Mouse (Mus musculus) embryonic facial prominence, embryonic 15.5 days (tissue): ENCODE data around the gene Pex13. TPM values are rescaled to one million over a fixed set of nuclear protein-coding genes. Genes with fewer than 3 reads are reported as not detected.

ENCODE experiments used
- ATAC-seq: fragments of 200-750 bp; cut with Nextera tagmentation; 2 replicates; pipeline ENCODE4 v1.8.0; 2017; ENCODE audit warnings: low read depth, moderate TSS enrichment; ENCODE audit not compliant: insufficient number of reproducible peaks, low FRiP score, low TSS enrichment
- H3K27ac ChIP-seq: fragments of 300-500 bp; sonication (generic); replicated peaks from 2 replicates; pipeline ENCODE4 v1.5.1; 2015; ENCODE audit warnings: mild to moderate bottlenecking, inconsistent platforms
- H3K27me3 ChIP-seq: fragments of 300-500 bp; sonication (generic); 2 replicates; pipeline ENCODE4 v1.6.1; 2015; ENCODE audit warnings: inconsistent platforms
- H3K36me3 ChIP-seq: fragments of 300-500 bp; sonication (generic); 2 replicates; pipeline ENCODE4 v1.6.1; 2015; ENCODE audit warnings: mild to moderate bottlenecking, inconsistent platforms
- H3K4me1 ChIP-seq: fragments of 300-500 bp; sonication (generic); 2 replicates; pipeline ENCODE4 v1.6.1; 2015; ENCODE audit warnings: inconsistent platforms
- H3K4me2 ChIP-seq: fragments of 300-500 bp; sonication (generic); replicated peaks from 2 replicates; pipeline ENCODE4 v1.6.1; 2015; ENCODE audit warnings: mild to moderate bottlenecking, inconsistent platforms
- H3K4me3 ChIP-seq: fragments of 300-500 bp; sonication (generic); replicated peaks from 2 replicates; pipeline ENCODE4 v1.5.1; 2015; ENCODE audit warnings: mild to moderate bottlenecking, inconsistent platforms
- H3K9ac ChIP-seq: fragments of 300-500 bp; sonication (generic); 2 replicates; pipeline ENCODE4 v1.6.1; 2015; ENCODE audit warnings: inconsistent platforms
- H3K9me3 ChIP-seq: fragments of 300-500 bp; sonication (generic); replicated peaks from 2 replicates; pipeline ENCODE4 v1.6.1; 2016; ENCODE audit warnings: inconsistent platforms
- WGBS: fragments of 180-500 bp; shearing (Covaris S2); methylation state at CpG from one replicate; pipeline ENCODE4 v1.1.7; 2015; 5-methylcytosine and 5-hydroxymethylcytosine counted together
- polyA plus RNA-seq: library from polyadenylated mRNA; unstranded; fragments of >200 nt; fragmentation: Nextera tagmentation; extraction: Ambion mirVana; gene quantifications from 2 replicates; pipeline ENCODE4 v1.2.1, GENCODE M21; 2015

The Pex13 gene
- polyA plus RNA-seq, 1 experiment from 2014 or later = 40.1 TPM

DNA sequence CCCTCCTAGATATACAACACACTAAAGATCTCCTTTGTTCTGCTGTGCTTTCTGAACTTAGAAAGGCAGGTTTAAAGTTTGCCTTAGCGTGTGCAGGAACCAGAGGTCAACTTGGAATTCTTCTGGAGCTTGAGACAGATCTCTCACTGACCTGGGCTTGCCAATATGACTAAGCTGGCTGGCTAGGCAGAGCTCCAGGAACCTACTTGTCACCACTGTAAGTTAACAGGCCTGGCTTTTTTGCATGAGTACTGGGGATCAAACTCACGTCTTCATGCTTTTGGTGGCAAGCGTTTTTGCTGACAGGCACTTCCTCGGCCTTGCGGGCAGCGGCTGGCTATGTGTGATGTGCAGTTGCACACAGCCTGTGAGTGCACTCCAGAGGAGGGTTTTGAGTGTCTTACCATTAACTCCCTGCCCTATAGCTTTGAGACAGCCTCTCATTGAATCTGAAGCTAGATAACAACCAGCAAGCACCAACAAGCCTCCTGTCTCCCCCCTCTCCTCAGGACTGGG is 14.7 kb upstream of the Pex13 start:
- Histone ChIP-seq H3K4me1 (no peaks in the 10 kb centered on the region), H3K36me3 (peaks cover 45% of the 10 kb centered on the region), H3K4me2 (no peak overlapping the region), H3K9ac (no peak overlapping the region), H3K27me3 (no peaks in the 10 kb centered on the region), H3K4me3 (no peak overlapping the region), H3K27ac (no peak overlapping the region), H3K9me3 (no peaks in the 10 kb centered on the region)
- WGBS = 87% methylated on average over 6 of the region's 6 CpGs
- no peak for ATAC-seq

DNA sequence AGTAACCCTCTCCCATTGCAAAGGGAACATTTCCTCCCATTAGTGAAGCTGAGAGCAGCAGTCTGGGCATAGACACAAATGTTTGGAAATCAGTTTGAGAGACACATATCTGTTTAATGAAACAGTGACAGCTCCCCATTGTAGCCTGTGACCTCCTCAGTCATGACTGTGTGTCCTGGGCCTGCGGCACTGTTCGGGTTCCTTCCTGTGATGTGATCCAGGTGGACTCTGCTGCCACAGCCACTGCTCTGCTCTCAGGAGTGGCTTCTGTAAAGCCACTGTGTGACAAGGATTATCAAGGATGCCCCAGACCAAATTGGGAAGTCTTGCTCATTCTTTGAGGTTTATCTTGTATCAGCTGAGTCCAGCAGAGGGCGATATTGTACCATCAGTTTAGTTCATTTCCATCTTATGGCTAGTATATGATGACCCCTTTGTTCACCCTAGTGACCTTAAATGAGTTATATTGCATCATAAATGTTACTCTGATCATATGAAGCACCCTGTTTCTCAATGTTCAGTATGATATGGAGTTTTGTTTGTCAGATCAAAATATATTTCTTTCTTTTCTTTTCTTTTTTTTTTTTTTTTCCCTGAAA is 13.4 kb upstream of the Pex13 start:
- peaks cover 56% of the 10 kb centered on the region for H3K36me3 ChIP-seq
- 45% methylated on average over 3 of the region's 3 CpGs for WGBS
- no peaks in the 10 kb centered on the region for H3K4me1 ChIP-seq
- no peak for ATAC-seq
- no peaks in the 10 kb centered on the region for H3K27me3 ChIP-seq
- H3K9me3 ChIP-seq = no peaks in the 10 kb centered on the region
- no peak overlapping the region for H3K9ac ChIP-seq
- no peak overlapping the region for H3K4me2 ChIP-seq
- H3K4me3 ChIP-seq = no peak overlapping the region
- H3K27ac ChIP-seq = no peak overlapping the region

DNA sequence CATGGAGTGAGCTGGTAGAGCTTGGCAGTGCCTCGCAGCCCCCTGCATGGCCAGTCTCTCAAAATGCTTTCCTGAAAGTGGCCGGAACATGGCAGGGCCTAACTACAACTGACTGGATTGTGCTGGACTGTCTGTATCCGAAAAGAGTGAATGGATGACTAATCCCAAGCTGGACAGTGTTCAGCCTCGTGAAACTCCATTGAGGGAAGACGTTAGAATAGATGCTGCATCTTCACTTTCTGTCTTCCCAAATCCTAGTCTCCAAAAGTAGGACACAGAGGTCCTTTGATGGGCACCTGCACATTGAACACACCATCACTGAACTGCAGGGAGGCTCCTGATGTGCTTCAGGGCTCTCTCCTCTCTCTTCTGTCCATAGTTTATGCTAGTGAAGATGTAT is 10.3 kb upstream of the Pex13 start:
- Histone ChIP-seq H3K27me3 (no peaks in the 10 kb centered on the region), H3K9me3 (no peaks in the 10 kb centered on the region), H3K36me3 (peaks cover 54% of the 10 kb centered on the region), H3K4me1 (no peaks in the 10 kb centered on the region), H3K4me2 (no peak overlapping the region), H3K27ac (no peak overlapping the region), H3K4me3 (no peak overlapping the region), H3K9ac (no peak overlapping the region)
- ATAC-seq = no peak
- 92% methylated on average over 5 of the region's 5 CpGs for WGBS

DNA sequence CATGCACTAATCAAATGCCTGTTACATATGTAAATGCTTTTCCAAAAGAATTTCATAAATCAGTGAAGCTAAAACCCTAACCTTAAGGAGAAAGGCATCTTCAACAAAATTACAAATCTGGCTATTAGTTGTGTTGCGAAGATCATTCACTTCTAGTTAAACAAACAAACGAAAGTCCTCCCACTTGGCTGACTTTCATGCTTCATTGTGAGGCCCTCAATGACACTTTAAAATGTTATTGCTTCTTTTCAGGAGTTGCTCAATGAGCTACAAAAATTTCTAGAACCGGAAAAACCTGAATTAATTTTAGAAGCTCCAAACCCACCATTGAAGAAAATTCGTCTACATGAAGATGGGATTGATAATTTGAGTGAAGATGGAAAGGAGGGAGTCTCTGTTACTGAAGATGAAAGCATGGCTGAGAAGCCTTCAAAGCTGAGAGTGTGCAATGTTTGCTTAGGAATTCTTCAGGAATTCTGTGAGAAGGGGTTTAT is 6.5 kb upstream of the Pex13 start:
- Histone ChIP-seq H3K27ac (no peak overlapping the region), H3K4me3 (no peak overlapping the region), H3K9me3 (no peaks in the 10 kb centered on the region), H3K4me1 (no peaks in the 10 kb centered on the region), H3K36me3 (peaks cover 44% of the 10 kb centered on the region), H3K4me2 (no peak overlapping the region), H3K9ac (no peak overlapping the region), H3K27me3 (no peaks in the 10 kb centered on the region)
- 78% methylated on average over 4 of the region's 4 CpGs for WGBS
- ATAC-seq = no peak

DNA sequence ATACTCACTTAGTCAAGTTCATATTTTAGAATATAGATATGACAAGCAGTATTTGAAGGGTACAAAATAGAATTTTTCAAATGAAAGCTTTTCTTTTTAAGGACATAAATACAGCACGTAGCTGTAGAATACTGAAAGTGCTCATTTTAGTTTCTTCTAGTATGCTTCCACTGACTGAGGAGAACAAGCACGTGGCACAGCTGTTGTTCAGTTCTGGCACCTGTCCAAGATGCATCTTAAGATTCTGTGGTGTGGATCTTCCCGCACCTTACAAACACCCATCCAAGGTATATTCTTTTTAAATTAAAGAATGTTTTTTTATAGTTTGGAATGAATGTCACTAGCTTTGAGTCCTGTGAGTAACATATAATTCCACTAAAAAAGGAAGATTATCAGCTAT is 1.4 kb upstream of the Pex13 start:
- H3K4me2 ChIP-seq = peak overlapping the region; percentile 62
- peaks cover 4% of the 10 kb centered on the region; the same call in 1 of the 2 replicates for H3K36me3 ChIP-seq
- ATAC-seq = no peak
- WGBS = 27% methylated on average over 3 of the region's 3 CpGs
- H3K27ac ChIP-seq = no peak overlapping the region
- no peaks in the 10 kb centered on the region for H3K9me3 ChIP-seq
- H3K9ac ChIP-seq = no peak overlapping the region
- H3K4me3 ChIP-seq = peak overlapping the region; percentile 95
- H3K4me1 ChIP-seq = 0 out of 2 replicates have a peak, but pooled peaks cover 3% of the 10 kb centered on the region
- no peaks in the 10 kb centered on the region for H3K27me3 ChIP-seq

DNA sequence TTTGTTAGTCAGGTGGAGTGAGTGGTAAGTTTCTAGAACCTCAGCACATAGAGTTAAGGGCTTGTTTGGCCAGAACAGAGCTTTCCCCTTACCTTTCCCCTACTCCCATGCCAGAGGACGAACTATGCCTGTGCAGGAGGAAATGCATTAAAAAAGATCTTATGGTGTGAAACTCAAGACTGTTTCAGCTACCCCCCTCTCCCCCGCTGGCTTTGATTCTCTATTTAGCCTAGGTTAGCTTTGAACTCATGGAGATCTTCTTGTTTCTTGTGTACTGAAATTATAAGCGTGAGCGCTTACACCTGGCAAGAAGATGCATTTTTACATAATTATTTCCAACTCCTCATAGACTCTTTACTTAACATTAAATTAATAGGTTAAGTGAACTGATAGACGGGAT is 767 bp upstream of the Pex13 start:
- no peaks in the 10 kb centered on the region for H3K9me3 ChIP-seq
- peak overlapping the region; percentile 95 for H3K4me3 ChIP-seq
- H3K9ac ChIP-seq = peak overlapping the region; percentile 73
- H3K4me1 ChIP-seq = 0 out of 2 replicates have a peak, but pooled peaks cover 3% of the 10 kb centered on the region
- WGBS = 6% methylated on average over 5 of the region's 5 CpGs
- peak overlapping the region; percentile 97 for H3K27ac ChIP-seq
- peaks cover 4% of the 10 kb centered on the region; the same call in 1 of the 2 replicates for H3K36me3 ChIP-seq
- ATAC-seq = no peak
- no peaks in the 10 kb centered on the region for H3K27me3 ChIP-seq
- peak overlapping the region; percentile 62 for H3K4me2 ChIP-seq

DNA sequence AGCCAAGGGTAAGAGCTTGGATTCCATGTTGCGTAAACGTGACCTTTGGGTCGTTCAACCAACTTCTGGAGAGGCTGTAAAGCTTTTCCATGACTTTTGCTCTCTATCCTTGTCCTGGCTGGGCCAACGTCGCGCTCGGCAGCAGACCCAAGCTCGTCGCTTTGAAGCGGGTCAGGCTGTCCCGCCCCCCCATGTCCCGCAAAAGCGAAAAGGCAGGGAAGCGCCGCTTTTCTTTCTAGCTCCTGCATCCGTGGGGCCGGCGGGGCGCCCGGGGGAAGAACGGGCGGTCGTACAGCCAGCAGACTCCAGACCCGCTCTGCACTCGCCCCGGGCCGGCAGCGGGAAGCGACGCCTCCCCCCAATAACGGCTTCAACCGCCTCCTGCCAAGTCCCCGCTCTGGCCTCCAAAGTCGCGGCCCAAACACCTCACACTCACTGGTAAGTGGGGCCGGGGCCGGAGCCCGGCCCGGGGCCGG is 410 bp downstream of the Pex13 start, which contains the start of gene Pus10:
Gene Pus10, plus strand, starts transcription at position 364 of the 476 bp plus-strand sequence.
- H3K9me3 ChIP-seq = no peaks in the 10 kb centered on the region
- ATAC-seq = peak; percentile 39
- H3K4me1 ChIP-seq = 0 out of 2 replicates have a peak, but pooled peaks cover 3% of the 10 kb centered on the region

DNA sequence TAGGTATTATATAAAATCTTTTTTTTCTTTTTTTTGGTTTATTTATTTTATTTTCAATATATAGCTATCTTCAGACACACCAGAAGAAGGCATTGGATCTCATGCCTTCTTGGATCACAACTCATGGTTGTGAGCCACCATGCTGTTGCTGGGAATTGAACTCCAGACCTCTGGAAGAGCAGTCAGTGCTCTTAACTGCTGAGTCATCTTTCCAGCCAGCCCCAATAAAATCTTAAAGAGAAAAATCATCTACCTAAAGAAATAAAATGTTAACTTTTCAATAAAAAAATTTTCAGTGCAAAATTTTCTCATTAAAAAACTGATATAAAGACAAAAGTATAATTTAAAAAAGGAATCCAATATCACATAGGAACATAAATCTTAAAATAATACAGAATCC is 1.5 kb downstream of the Pex13 start:
- Histone ChIP-seq H3K27ac (no peak overlapping the region), H3K9ac (no peak overlapping the region), H3K36me3 (peaks cover 4% of the 10 kb centered on the region; the same call in 1 of the 2 replicates), H3K27me3 (no peaks in the 10 kb centered on the region), H3K9me3 (no peaks in the 10 kb centered on the region), H3K4me1 (0 out of 2 replicates have a peak, but pooled peaks cover 3% of the 10 kb centered on the region), H3K4me3 (no peak overlapping the region), H3K4me2 (no peak overlapping the region)
- ATAC-seq = no peak

More for the DNA sequence above, 410 bp downstream of the Pex13 start, which contains the start of gene Pus10:
- H3K4me3 ChIP-seq = peak within 1 kb of the TSS; percentile 95
- WGBS = 0% methylated on average over 37 of the region's 40 CpGs
- peak within 1 kb of the TSS; percentile 97 for H3K27ac ChIP-seq
- peaks cover 4% of the 10 kb centered on the region; the same call in 1 of the 2 replicates for H3K36me3 ChIP-seq
- no peaks in the 10 kb centered on the region for H3K27me3 ChIP-seq
- peak within 1 kb of the TSS; percentile 73 for H3K9ac ChIP-seq
- peak within 1 kb of the TSS; percentile 62 for H3K4me2 ChIP-seq

DNA sequence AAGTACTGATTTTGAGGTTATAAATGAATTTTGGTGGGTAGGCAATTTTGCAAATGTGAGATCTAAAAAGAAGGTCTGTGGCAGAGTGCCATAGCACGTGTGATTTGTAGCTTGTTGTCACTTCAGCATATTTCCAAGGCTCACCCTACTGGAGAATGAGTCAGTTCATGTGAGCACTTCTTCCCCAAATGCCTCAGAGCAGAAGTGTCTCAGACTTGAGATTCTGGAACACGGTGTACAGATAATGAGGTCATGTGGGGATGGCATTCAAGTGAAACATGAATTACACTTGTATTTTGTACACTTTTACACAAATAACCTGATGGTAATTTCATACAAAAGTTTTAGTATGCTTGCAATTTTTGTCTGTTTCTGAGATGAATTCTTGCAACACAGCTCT is 8.0 kb downstream of the Pex13 start:
- 73% methylated on average over 2 of the region's 2 CpGs for WGBS
- no peak for ATAC-seq
- no peak overlapping the region for H3K4me3 ChIP-seq
- H3K4me2 ChIP-seq = no peak overlapping the region
- H3K27ac ChIP-seq = no peak overlapping the region
- H3K9ac ChIP-seq = no peak overlapping the region
- no peaks in the 10 kb centered on the region for H3K27me3 ChIP-seq
- H3K4me1 ChIP-seq = 0 out of 2 replicates have a peak, but pooled peaks cover 2% of the 10 kb centered on the region
- no peaks in the 10 kb centered on the region for H3K9me3 ChIP-seq
- H3K36me3 ChIP-seq = peaks cover 3% of the 10 kb centered on the region; the same call in 1 of the 2 replicates

DNA sequence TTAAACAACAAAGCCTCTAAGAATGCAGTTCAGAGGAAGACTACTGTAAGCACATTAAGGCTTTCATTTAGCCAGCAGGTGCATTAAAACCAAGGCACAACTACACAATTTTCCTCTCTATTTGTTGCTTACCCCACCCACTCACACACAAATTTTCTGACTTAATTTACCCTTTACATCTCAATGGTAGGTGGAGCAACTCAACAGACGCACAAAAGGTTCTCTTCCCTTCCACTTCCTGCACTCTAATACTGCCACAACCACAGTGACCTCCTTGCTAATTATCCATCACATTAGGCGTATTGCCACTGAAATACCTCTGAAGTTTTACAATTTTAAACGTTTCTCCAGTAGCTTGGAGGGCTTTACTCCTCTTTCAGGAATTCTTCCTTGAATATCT is 12.1 kb downstream of the Pex13 start:
- Histone ChIP-seq H3K36me3 (peaks cover 20% of the 10 kb centered on the region), H3K4me2 (no peak overlapping the region), H3K27ac (no peak overlapping the region), H3K9me3 (no peaks in the 10 kb centered on the region), H3K9ac (no peak overlapping the region), H3K4me3 (no peak overlapping the region), H3K27me3 (no peaks in the 10 kb centered on the region), H3K4me1 (no peaks in the 10 kb centered on the region)
- ATAC-seq = no peak
- WGBS = 66% methylated on average over 3 of the region's 3 CpGs

DNA sequence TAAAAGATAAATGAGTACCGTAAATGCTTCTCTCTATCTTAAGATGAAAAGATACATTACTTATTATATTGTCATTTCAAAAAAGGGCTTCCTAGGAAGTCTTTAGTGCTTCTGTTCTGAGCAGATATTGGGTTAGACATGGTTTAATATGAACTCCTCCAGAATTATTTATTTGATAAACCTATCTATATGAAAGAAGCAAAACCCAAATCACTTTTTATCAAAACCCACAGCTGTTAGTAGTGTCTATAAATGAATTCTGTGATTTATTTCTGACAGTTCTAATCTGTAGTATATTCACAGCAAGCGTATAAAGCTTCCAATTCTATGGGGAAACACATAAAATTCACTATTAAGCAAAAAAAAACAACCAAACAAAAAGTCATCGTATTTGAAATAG is 17.9 kb downstream of the Pex13 start:
- Histone ChIP-seq H3K4me2 (no peak overlapping the region), H3K4me3 (no peak overlapping the region), H3K9me3 (no peaks in the 10 kb centered on the region), H3K36me3 (peaks cover 35% of the 10 kb centered on the region), H3K27ac (no peak overlapping the region), H3K27me3 (no peaks in the 10 kb centered on the region), H3K4me1 (no peaks in the 10 kb centered on the region), H3K9ac (no peak overlapping the region)
- ATAC-seq = no peak
- 90% methylated on average over 3 of the region's 3 CpGs for WGBS
